Mouse (Mus musculus): ENCODE measurements around the gene Pi4kb. TPM values are rescaled to one million over a fixed set of nuclear protein-coding genes. Genes with fewer than 3 reads are reported as not detected.

Pi4kb gene
- polyA plus RNA-seq, 1 experiment from 2014 or later = 10.0 TPM

DNA sequence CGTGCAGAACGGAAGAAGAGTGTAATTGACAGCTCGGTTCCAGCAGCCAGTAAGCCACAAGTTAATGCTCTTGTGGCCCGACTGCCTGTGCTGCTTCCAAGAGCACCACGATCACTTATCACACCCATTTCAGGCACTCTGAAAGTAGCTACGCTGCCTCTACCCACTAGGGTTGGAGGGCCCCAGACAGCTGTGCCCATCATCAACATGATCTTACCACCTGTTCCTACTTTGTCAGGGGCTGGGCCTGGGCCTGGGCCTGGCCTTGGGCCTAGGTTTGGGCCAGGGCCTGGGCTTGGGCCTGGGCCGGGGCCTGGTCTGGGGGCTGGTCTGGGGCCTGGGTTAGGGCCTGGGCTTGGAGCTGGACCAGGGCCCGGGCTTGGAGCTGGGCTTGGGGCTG is 16.2 kb upstream of the Pi4kb start:
- H3K4me3 ChIP-seq (ENCODE audit: low read depth, low read length) = no peak overlapping the region
- H3K4me1 ChIP-seq (replicated peaks; ENCODE audit: control insufficient read depth, insufficient read depth) = no peaks in the 10 kb centered on the region; the same call in 1 of the 2 replicates
- no peaks in the 10 kb centered on the region for H3K9me3 ChIP-seq (ENCODE audit: control insufficient read depth, low read length)
- no peak overlapping the region for H3K27ac ChIP-seq (replicated peaks)
- ATAC-seq (ENCODE audit: low FRiP score, low TSS enrichment) (no peak), DNase-seq (ENCODE audit: low spot score) (no peak)
- H3K36me3 ChIP-seq (ENCODE audit: control insufficient read depth, insufficient read depth, low read length) = peaks cover 9% of the 10 kb centered on the region
- no peaks in the 10 kb centered on the region for H3K27me3 ChIP-seq (ENCODE audit: control insufficient read depth, insufficient read depth, low read length)
- TF ChIP-seq CTCF (IDR thresholded peaks at IDR 0.05; ENCODE audit: low read depth) = no peak
- no peak for TF ChIP-seq EP300 (optimal IDR thresholded peaks at IDR 0.05)
- no peak overlapping the region for H3K9ac ChIP-seq (ENCODE audit: low read length)
- no peak overlapping the region for H3K4me2 ChIP-seq (replicated peaks; ENCODE audit: low read depth)
- WGBS = 92% methylated on average over 8 of the region's 8 CpGs

DNA sequence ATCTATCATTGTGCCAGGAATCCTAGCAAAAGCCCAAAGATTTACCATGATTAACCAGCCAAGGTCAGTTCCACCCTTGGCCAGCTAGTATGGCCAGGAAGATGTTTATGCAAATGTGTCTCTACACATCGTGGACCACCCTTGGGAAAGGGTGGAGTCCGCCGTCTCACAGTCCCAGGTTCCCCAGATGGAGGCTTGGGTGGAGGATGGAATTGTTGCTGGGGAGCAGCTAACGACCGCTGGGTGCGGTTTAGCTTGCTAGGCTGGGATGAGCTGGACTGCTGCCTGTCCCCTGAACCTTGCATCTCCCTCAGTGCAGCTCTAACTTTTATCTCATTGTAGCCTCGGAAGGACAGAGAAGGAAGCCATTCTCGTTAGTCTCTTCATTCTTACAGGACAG is 14.7 kb upstream of the Pi4kb start:
- Histone ChIP-seq H3K9ac (ENCODE audit: low read length) (peak overlapping the region; percentile 1; the same call in 1 of the 2 replicates), H3K27ac (replicated peaks) (no peak overlapping the region), H3K9me3 (ENCODE audit: control insufficient read depth, low read length) (no peaks in the 10 kb centered on the region), H3K4me3 (ENCODE audit: low read depth, low read length) (no peak overlapping the region), H3K4me1 (replicated peaks; ENCODE audit: control insufficient read depth, insufficient read depth) (no peaks in the 10 kb centered on the region; the same call in 1 of the 2 replicates), H3K4me2 (replicated peaks; ENCODE audit: low read depth) (no peak overlapping the region), H3K27me3 (ENCODE audit: control insufficient read depth, insufficient read depth, low read length) (no peaks in the 10 kb centered on the region), H3K36me3 (ENCODE audit: control insufficient read depth, insufficient read depth, low read length) (peaks cover 9% of the 10 kb centered on the region)
- TF ChIP-seq EP300 (optimal IDR thresholded peaks at IDR 0.05) (no peak), CTCF (IDR thresholded peaks at IDR 0.05; ENCODE audit: low read depth) (no peak)
- ATAC-seq (ENCODE audit: low FRiP score, low TSS enrichment) (no peak), DNase-seq (ENCODE audit: low spot score) (no peak)
- WGBS = 46% methylated on average over 8 of the region's 8 CpGs

DNA sequence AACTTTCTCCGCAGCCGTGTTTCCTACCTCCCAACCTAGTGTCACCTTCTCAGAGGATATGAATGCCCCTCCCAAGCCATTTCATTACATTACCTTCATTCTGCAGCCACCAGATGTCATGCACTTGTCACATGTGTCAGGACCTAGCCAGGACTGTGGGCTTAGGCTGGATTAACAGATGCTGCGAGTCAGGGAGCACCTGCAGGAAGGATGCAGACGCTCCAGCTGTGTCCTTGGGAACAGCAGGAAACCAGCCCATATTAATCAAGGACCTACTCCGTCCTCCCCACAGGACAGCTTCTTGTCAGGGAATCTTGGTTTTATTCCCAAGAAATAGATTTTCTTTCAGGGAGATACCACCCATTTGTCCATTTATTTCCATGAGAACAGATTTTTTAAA is 14.2 kb upstream of the Pi4kb start:
- H3K9me3 ChIP-seq (ENCODE audit: control insufficient read depth, low read length) = no peaks in the 10 kb centered on the region
- no peak overlapping the region for H3K27ac ChIP-seq (replicated peaks)
- 53% methylated on average over 5 of the region's 5 CpGs for WGBS
- DNase-seq (ENCODE audit: low spot score) = no peak
- peaks cover 9% of the 10 kb centered on the region for H3K36me3 ChIP-seq (ENCODE audit: control insufficient read depth, insufficient read depth, low read length)
- ATAC-seq (ENCODE audit: low FRiP score, low TSS enrichment) = no peak
- H3K4me2 ChIP-seq (replicated peaks; ENCODE audit: low read depth) = no peak overlapping the region
- H3K4me3 ChIP-seq (ENCODE audit: low read depth, low read length) = no peak overlapping the region
- no peaks in the 10 kb centered on the region for H3K27me3 ChIP-seq (ENCODE audit: control insufficient read depth, insufficient read depth, low read length)
- no peak for TF ChIP-seq CTCF (IDR thresholded peaks at IDR 0.05; ENCODE audit: low read depth)
- no peak for TF ChIP-seq EP300 (optimal IDR thresholded peaks at IDR 0.05)
- no peaks in the 10 kb centered on the region for H3K4me1 ChIP-seq (replicated peaks; ENCODE audit: control insufficient read depth, insufficient read depth)
- H3K9ac ChIP-seq (ENCODE audit: low read length) = no peak overlapping the region

- WGBS = 100% methylated on average over 1 of the region's 1 CpGs
- Histone ChIP-seq H3K27ac (replicated peaks) (no peak overlapping the region), H3K4me1 (replicated peaks; ENCODE audit: control insufficient read depth, insufficient read depth) (no peaks in the 10 kb centered on the region), H3K9me3 (ENCODE audit: control insufficient read depth, low read length) (no peaks in the 10 kb centered on the region), H3K9ac (ENCODE audit: low read length) (no peak overlapping the region), H3K36me3 (ENCODE audit: control insufficient read depth, insufficient read depth, low read length) (no peaks in the 10 kb centered on the region), H3K4me3 (ENCODE audit: low read depth, low read length) (no peak overlapping the region), H3K27me3 (ENCODE audit: control insufficient read depth, insufficient read depth, low read length) (no peaks in the 10 kb centered on the region), H3K4me2 (replicated peaks; ENCODE audit: low read depth) (no peak overlapping the region)
- no peak for ATAC-seq (ENCODE audit: low FRiP score, low TSS enrichment)
- DNase-seq (ENCODE audit: low spot score) = no peak
- TF ChIP-seq CTCF (IDR thresholded peaks at IDR 0.05; ENCODE audit: low read depth) (no peak), EP300 (optimal IDR thresholded peaks at IDR 0.05) (no peak)
These were observed 9.5 kb upstream of the Pi4kb start for GRCm38 (mm10) chr3:94964989-94965388.

- H3K4me3 ChIP-seq (ENCODE audit: low read depth, low read length) = no peak overlapping the region
- H3K4me2 ChIP-seq (replicated peaks; ENCODE audit: low read depth) = no peak overlapping the region
- H3K9ac ChIP-seq (ENCODE audit: low read length) = no peak overlapping the region
- no peaks in the 10 kb centered on the region for H3K36me3 ChIP-seq (ENCODE audit: control insufficient read depth, insufficient read depth, low read length)
- ATAC-seq (ENCODE audit: low FRiP score, low TSS enrichment) (no peak), DNase-seq (ENCODE audit: low spot score) (no peak)
- TF ChIP-seq CTCF (IDR thresholded peaks at IDR 0.05; ENCODE audit: low read depth) = no peak
- no peak for TF ChIP-seq EP300 (optimal IDR thresholded peaks at IDR 0.05)
- H3K9me3 ChIP-seq (ENCODE audit: control insufficient read depth, low read length) = no peaks in the 10 kb centered on the region
- 65% methylated on average over 1 of the region's 1 CpGs for WGBS
- no peak overlapping the region for H3K27ac ChIP-seq (replicated peaks)
- no peaks in the 10 kb centered on the region for H3K4me1 ChIP-seq (replicated peaks; ENCODE audit: control insufficient read depth, insufficient read depth)
- no peaks in the 10 kb centered on the region for H3K27me3 ChIP-seq (ENCODE audit: control insufficient read depth, insufficient read depth, low read length)
These were observed 8.7 kb upstream of the Pi4kb start for GRCm38 (mm10) chr3:94965878-94966277.

DNA sequence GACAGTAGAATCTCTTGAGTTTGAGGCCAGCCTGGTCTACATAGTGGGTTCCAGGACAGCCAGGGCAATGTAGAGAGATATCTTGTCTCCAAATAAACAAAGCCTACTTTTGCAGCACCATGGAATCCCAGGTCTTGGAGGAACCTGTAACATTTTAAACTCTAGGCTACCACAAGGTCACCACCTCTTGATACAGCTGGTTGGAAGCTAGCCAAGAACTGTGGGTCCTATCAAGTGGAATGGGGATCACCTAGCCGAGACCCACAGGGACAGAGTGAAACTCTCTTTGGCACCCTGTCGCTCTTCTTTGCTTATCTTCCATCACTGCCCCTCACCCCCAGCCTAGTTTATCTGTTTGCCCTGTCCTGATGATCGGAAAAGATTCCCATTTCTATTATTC is 2.0 kb upstream of the Pi4kb start:
- no peak overlapping the region for H3K9ac ChIP-seq (ENCODE audit: low read length)
- H3K9me3 ChIP-seq (ENCODE audit: control insufficient read depth, low read length) = no peaks in the 10 kb centered on the region
- H3K4me1 ChIP-seq (replicated peaks; ENCODE audit: control insufficient read depth, insufficient read depth) = 0 out of 2 replicates have a peak, but pooled peaks cover 2% of the 10 kb centered on the region
- DNase-seq (ENCODE audit: low spot score) = no peak
- H3K4me2 ChIP-seq (replicated peaks; ENCODE audit: low read depth) = no peak overlapping the region
- no peak for TF ChIP-seq EP300 (optimal IDR thresholded peaks at IDR 0.05)
- TF ChIP-seq CTCF (IDR thresholded peaks at IDR 0.05; ENCODE audit: low read depth) = no peak
- no peaks in the 10 kb centered on the region for H3K27me3 ChIP-seq (ENCODE audit: control insufficient read depth, insufficient read depth, low read length)
- H3K27ac ChIP-seq (replicated peaks) = no peak overlapping the region
- WGBS = 75% methylated on average over 3 of the region's 3 CpGs
- ATAC-seq (ENCODE audit: low FRiP score, low TSS enrichment) = no peak
- H3K4me3 ChIP-seq (ENCODE audit: low read depth, low read length) = no peak overlapping the region
- 0 out of 2 replicates have a peak, but pooled peaks cover 2% of the 10 kb centered on the region for H3K36me3 ChIP-seq (ENCODE audit: control insufficient read depth, insufficient read depth, low read length)
